Mouse (Mus musculus): ENCODE results near the gene Abhd17a. TPM values are rescaled to one million over a fixed set of nuclear protein-coding genes. Genes with fewer than 3 reads are reported as not detected.
A peak's percentile ranks its signal among the peaks of the same experiment; 100 is the strongest.

Gene Abhd17a
- polyA plus RNA-seq, 1 experiment from 2014 or later = 51.7 TPM

DNA sequence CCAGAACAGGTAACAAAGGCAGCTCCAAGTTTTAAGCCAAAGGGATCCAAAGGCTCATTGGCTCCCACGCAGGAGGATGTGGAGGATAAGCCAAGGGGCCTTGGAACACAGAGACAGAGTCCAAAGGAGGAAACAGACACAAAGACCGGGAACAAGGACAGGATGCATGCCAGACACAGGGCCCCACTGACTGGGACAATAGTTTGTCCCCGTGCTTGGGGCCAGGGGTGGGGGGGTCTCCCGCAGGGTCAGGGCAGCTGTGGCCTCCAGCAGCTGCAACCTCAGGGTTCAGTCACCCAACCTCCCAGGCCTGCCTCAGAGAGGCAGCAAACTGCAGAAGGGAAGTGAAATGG is 2.9 kb downstream of the Abhd17a start:
- no peak overlapping the region; the same call in 1 of the 2 replicates for H3K4me3 ChIP-seq (replicated peaks)
- ATAC-seq (ENCODE audit: low read depth) (no peak), DNase-seq (no peak)
- peaks cover 77% of the 10 kb centered on the region for H3K4me1 ChIP-seq (replicated peaks)
- no peak overlapping the region for H3K9ac ChIP-seq
- H3K36me3 ChIP-seq = peaks cover 43% of the 10 kb centered on the region
- peak overlapping the region; percentile 21; the same call in 1 of the 2 replicates for H3K4me2 ChIP-seq
- no peaks in the 10 kb centered on the region for H3K9me3 ChIP-seq (replicated peaks)
- WGBS (ENCODE audit: insufficient replicate concordance) = 66% methylated on average over 4 of the region's 4 CpGs
- H3K27me3 ChIP-seq = no peaks in the 10 kb centered on the region
- H3K27ac ChIP-seq = peak overlapping the region; percentile 29; the same call in 1 of the 2 replicates

DNA sequence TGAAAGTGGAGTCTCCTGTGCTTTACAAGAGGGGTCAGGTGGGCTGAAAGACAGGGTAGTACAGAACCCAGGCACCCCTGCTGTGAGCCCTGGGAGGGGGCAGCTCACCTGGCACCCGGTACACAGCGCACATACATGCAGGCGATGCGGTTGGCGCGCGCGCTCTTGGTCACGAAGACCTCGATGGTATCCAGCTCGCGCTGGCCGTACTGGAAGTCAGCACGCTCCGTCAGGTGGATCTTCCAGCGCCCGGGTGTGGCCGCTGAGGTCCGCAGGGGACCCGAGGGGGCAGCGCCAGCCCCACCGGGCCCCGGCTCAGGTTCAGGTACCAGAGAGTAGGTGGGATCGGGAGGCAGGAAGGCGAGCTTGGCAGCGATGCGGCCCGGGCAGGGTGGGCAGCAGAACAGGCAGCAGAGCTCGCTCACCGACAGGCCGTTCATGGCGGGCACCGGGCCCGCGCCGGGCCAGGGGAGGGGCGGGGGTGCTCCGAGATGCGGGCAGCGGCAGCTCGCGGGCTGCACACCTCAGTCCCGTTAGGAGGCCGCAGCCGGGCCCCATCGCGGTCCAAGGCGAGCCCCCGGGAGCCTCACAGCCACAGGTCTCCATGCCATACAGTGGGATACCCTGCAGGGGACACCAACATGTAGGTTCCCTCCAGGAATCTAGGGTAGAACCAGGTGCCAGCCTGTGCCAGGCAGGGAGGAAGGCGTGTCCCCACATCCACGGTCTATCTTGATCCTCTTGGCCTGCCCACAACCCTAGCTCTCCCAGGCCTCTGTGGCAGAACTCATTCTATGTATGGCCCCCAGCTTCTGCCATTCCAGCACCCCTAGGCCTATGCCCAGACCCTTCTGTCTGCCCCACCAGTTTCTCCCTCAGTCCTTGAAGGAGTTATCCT is 3.5 kb downstream of the Abhd17a start:
- DNase-seq (no peak), ATAC-seq (ENCODE audit: low read depth) (no peak)
- H3K4me2 ChIP-seq = peak overlapping the region; percentile 21; the same call in 1 of the 2 replicates
- no peaks in the 10 kb centered on the region for H3K9me3 ChIP-seq (replicated peaks)
- peaks cover 77% of the 10 kb centered on the region for H3K4me1 ChIP-seq (replicated peaks)
- H3K9ac ChIP-seq = no peak overlapping the region
- H3K27ac ChIP-seq = peak overlapping the region; percentile 29
- H3K36me3 ChIP-seq = peaks cover 47% of the 10 kb centered on the region
- WGBS (ENCODE audit: insufficient replicate concordance) = 92% methylated on average over 45 of the region's 51 CpGs
- no peaks in the 10 kb centered on the region for H3K27me3 ChIP-seq
- no peak overlapping the region; the same call in 1 of the 2 replicates for H3K4me3 ChIP-seq (replicated peaks)

DNA sequence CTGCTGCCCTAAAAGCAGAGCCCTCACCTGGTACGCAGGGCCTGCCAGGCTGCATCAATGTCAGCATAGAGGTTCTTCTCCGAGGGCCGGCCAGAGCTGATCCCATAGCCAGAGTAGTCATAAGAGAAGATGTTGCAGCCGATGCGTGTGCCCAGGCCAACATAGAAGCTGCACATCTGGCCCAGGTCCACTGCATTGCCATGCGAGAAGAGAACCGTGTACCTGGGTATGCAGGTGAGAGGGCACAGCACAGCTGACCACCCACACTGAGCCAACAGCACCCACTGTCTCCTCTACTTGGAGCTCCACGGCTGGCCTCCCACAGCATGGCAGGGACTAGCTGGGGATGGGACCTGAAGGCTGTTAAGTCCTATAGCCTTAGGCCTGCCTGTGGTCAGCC is 4.6 kb downstream of the Abhd17a start:
- Histone ChIP-seq H3K4me1 (replicated peaks) (peaks cover 68% of the 10 kb centered on the region), H3K27ac (peak overlapping the region; percentile 29; the same call in 1 of the 2 replicates), H3K9ac (0 out of 2 replicates have a peak overlapping the region, but pooled peaks have one; percentile 4), H3K9me3 (replicated peaks) (no peaks in the 10 kb centered on the region), H3K4me2 (no peak overlapping the region), H3K4me3 (replicated peaks) (no peak overlapping the region), H3K36me3 (peaks cover 47% of the 10 kb centered on the region), H3K27me3 (no peaks in the 10 kb centered on the region)
- 87% methylated on average over 8 of the region's 8 CpGs for WGBS (ENCODE audit: insufficient replicate concordance)
- no peak for ATAC-seq (ENCODE audit: low read depth)
- DNase-seq = no peak

DNA sequence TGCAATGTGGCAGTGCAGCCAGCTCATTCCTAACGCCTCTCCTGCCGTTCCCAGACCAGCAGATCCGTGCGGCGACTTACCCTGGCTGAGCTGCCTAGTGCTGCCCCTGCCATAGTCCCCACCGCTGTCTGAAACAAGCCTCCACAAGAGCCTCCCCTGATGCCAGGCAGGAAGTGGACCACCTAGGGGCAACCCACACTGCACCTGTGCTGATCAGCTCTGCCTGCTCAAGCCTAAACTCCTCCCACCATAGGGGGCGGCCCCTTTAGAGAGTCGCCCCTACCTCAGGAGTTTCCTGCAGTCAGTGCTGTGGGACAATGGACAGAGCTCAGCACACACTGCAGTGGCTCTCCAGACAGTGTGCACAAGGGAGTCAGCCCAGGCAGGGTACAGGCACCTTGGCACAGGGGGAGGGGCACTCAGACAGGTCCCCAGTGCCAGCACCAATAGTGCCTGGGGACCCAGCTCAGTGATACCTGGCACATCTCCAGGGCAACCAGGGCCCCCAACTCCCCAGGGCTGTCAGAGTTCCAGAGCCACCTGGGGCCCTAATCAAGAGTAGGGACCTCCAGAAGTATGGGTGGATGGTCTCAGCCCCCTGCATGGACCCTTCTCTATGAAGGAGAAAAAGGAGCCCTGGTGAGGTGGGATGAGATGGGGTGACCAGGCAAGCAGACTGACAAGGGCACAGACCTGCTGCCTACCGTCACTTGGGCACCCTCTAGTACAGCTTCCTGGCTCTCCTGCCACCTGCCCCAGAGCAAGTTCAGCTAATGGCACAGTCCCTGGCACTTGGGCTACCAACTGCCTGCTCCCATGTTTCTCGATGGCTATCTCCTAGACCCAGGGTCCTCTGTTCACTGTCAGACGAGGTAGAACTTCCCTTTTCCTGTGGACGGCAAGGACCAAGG is 5.2 kb downstream of the Abhd17a start:
- ATAC-seq (ENCODE audit: low read depth) = no peak; the same call in 1 of the 2 replicates
- H3K27ac ChIP-seq = peak overlapping the region; percentile 50; the same call in 1 of the 2 replicates
- WGBS (ENCODE audit: insufficient replicate concordance) = 66% methylated on average over 12 of the region's 12 CpGs

DNA sequence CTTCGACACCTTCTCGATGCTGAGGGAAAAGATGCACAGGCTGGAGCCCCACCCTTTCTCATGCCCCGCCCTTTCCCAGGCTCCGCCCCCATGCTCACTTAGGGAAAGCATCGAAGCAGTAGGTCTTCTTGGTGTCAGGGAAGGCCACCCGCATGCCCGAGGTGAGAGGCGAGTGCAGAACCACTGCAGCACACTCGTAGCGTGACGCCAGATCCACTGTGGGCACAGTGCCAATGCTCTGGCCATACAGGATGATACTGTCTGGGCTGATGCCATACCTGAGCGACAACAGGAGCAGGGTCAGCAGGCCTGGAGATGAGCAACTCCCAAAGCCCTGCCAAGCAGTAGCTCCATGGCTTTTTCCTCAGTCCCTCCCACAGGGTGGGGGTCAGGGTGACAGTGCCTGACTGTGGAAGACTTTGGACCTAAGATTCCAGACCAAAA is 6.1 kb downstream of the Abhd17a start:
- peaks cover 72% of the 10 kb centered on the region for H3K4me1 ChIP-seq (replicated peaks)
- H3K9ac ChIP-seq = peak overlapping the region; percentile 22; the same call in 1 of the 2 replicates
- H3K27me3 ChIP-seq = no peaks in the 10 kb centered on the region
- no peaks in the 10 kb centered on the region for H3K9me3 ChIP-seq (replicated peaks)
- no peak for DNase-seq
- 57% methylated on average over 12 of the region's 12 CpGs for WGBS (ENCODE audit: insufficient replicate concordance)
- H3K36me3 ChIP-seq = peaks cover 47% of the 10 kb centered on the region
- no peak; the same call in 1 of the 2 replicates for ATAC-seq (ENCODE audit: low read depth)
- H3K4me2 ChIP-seq = no peak overlapping the region
- H3K27ac ChIP-seq = peak overlapping the region; percentile 50
- H3K4me3 ChIP-seq (replicated peaks) = no peak overlapping the region

More for the DNA sequence above, 5.2 kb downstream of the Abhd17a start:
- H3K4me1 ChIP-seq (replicated peaks) = peaks cover 71% of the 10 kb centered on the region
- H3K27me3 ChIP-seq = no peaks in the 10 kb centered on the region
- no peak overlapping the region for H3K4me3 ChIP-seq (replicated peaks)
- H3K9me3 ChIP-seq (replicated peaks) = no peaks in the 10 kb centered on the region
- H3K4me2 ChIP-seq = no peak overlapping the region
- peaks cover 47% of the 10 kb centered on the region for H3K36me3 ChIP-seq
- no peak for DNase-seq
- peak overlapping the region; percentile 26 for H3K9ac ChIP-seq

DNA sequence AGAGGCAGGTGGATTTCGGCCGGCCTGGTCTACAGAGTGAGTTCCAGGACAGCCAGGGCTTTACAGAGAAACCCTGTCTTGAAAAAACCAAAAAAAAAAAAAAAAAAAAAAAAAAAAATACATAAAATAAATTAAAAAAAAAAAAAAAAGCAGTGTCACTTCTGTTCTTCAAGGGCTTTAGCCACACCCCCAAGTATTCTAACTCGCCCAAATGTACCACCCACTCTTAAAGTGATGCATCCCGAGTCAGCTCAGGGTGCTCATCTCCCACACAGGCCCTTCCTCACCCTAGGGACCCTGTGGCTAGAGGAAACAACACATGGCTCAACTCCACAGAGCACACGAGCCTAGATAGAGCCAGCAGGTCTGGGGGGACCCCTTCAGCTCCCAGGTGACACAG is 7.1 kb downstream of the Abhd17a start:
- whole genome bisulfite sequencing (ENCODE audit: insufficient replicate concordance) = 72% methylated on average over 5 of the region's 5 CpGs
- no peak for DNase-seq

DNA sequence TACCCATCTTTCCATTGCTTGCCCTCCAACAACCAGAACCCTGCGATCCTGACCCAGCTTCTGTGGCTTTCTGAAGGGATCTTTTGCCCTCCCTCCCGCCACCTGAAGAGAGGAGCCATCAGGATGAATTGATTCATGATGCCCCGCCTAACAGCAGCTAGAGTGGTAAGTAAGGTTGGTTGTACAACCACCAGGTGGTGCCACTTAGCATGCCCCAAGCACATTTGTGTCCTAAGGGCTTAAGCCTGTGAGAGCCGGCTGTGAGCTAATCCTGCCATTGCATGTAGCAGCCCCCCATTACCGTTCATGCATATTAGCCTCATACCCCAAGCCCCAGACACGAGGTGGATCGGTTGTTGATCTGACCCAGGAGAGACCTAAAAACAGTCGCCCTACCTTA is 11.2 kb downstream of the Abhd17a start:
- H3K27me3 ChIP-seq = no peaks in the 10 kb centered on the region

More for the DNA sequence above, 7.1 kb downstream of the Abhd17a start:
- no peak overlapping the region for H3K9ac ChIP-seq
- no peaks in the 10 kb centered on the region for H3K27me3 ChIP-seq
- H3K4me2 ChIP-seq = no peak overlapping the region
- ATAC-seq (ENCODE audit: low read depth) = no peak
- H3K9me3 ChIP-seq (replicated peaks) = no peaks in the 10 kb centered on the region
- H3K4me1 ChIP-seq (replicated peaks) = peaks cover 72% of the 10 kb centered on the region
- no peak overlapping the region; the same call in 1 of the 2 replicates for H3K27ac ChIP-seq
- peaks cover 47% of the 10 kb centered on the region for H3K36me3 ChIP-seq
- H3K4me3 ChIP-seq (replicated peaks) = no peak overlapping the region

DNA sequence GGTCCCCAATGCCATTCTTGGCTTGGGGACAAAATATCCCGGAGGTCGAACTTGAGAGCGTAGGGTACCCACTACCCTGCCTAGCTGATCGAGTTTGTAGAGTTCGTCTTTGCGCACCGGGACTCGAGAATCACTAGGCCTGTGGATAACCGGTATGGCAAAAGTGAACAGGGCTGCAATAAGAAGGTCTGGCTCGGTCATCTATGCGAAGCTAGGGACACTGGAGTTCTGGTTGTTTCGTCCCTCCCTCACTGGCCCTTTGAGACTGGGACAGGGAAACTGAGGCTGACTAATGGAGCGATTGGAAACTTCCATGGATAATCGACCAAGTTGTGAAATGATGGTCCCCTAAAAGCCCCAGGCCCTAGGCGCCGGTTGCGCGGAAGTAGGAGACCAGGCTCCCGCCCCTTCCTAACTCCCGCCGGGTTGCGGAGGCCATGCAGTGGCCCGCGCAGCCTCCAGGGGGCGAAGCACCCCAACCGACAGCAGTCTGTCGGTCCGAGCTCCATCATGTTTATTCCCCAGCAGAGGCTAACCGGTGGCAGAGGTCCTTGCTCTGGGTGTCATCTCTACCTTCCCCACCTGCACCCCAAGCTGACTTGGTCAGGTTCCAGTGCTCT is 11.9 kb downstream of the Abhd17a start:
- Histone ChIP-seq H3K9ac (peak overlapping the region; percentile 75), H3K9me3 (replicated peaks) (no peaks in the 10 kb centered on the region), H3K4me3 (replicated peaks) (peak overlapping the region; percentile 96), H3K27ac (peak overlapping the region; percentile 99), H3K4me1 (replicated peaks) (peaks cover 63% of the 10 kb centered on the region), H3K27me3 (no peaks in the 10 kb centered on the region), H3K4me2 (peak overlapping the region; percentile 100), H3K36me3 (peaks cover 24% of the 10 kb centered on the region)
- peak; percentile 84 for DNase-seq
- WGBS (ENCODE audit: insufficient replicate concordance) = under 1% methylated on average over 29 of the region's 29 CpGs
- ATAC-seq (ENCODE audit: low read depth) = peak; percentile 52

More for the DNA sequence above, 11.2 kb downstream of the Abhd17a start:
- peak overlapping the region; percentile 75 for H3K9ac ChIP-seq
- H3K36me3 ChIP-seq = peaks cover 26% of the 10 kb centered on the region
- peak; percentile 78 for DNase-seq
- 6% methylated on average over 8 of the region's 8 CpGs for WGBS (ENCODE audit: insufficient replicate concordance)
- H3K9me3 ChIP-seq (replicated peaks) = no peaks in the 10 kb centered on the region
- peak overlapping the region; percentile 96 for H3K4me3 ChIP-seq (replicated peaks)
- ATAC-seq (ENCODE audit: low read depth) = peak; percentile 44
- peak overlapping the region; percentile 100 for H3K4me2 ChIP-seq
- peaks cover 63% of the 10 kb centered on the region for H3K4me1 ChIP-seq (replicated peaks)
- H3K27ac ChIP-seq = peak overlapping the region; percentile 99

DNA sequence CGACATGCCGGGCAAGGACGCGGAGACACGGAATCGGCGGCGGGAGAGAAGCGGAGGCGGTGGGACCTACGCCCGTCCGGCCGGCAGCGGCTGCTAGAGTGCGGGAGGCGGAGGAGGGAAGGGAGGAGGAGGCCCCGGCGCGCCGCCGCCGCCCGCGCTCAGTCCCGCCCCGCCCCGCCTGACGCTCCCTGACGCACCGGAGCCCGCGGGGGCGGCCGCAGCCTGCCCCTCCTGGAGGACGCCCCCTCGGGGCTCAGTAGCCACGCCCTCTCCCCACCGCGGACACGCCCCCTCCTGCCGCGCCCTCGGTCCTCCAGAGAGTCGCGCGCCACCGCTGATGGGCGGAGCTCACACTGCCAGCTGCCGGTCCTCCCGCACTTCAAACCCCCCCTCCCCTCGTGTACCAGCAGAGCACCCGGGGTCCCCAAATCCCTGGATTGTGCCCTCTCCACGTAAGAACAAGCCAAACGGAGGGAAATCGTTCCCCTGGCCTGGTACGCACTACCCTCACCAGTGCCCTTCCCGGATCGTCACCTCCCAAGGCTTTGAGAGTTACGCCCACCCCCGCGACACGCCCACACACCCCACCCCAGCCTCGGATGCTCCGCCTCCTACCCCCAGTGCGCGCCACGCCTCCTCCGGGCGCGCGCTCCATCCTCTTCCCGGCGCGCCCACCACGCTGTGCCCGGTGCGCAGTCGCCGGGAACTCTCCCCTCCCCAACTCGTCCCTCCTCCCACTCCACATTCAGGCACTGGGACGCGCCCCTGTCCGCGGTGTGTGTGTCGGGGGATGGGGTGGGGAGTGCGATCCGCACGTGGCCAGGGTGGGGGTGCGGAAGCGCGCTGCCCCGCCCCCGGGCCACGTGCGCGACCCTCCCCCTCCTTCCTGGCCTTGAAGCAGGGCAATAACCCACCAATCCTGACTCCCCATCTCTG is 12.7 kb downstream of the Abhd17a start, which contains the start of gene Klf16:
TSS of gene Klf16 (minus strand) at position 127 of the 936 bp plus-strand sequence.
- H3K27ac ChIP-seq = peak within 1 kb of the TSS; percentile 99
- H3K9ac ChIP-seq = peak within 1 kb of the TSS; percentile 98
- H3K27me3 ChIP-seq = no peaks in the 10 kb centered on the region
- peaks cover 18% of the 10 kb centered on the region; the same call in 1 of the 2 replicates for H3K36me3 ChIP-seq
- DNase-seq (peak; percentile 99), ATAC-seq (ENCODE audit: low read depth) (peak; percentile 71)
- H3K4me1 ChIP-seq (replicated peaks) = peaks cover 69% of the 10 kb centered on the region
- H3K4me2 ChIP-seq = peak within 1 kb of the TSS; percentile 100
- peak within 1 kb of the TSS; percentile 96 for H3K4me3 ChIP-seq (replicated peaks)
- WGBS (ENCODE audit: insufficient replicate concordance) = under 1% methylated on average over 93 of the region's 97 CpGs
- H3K9me3 ChIP-seq (replicated peaks) = no peaks in the 10 kb centered on the region
